Mouse (Mus musculus) stomach, embryonic 16.5 days (tissue): ENCODE measurements around the gene Zfp518b. TPM values are rescaled to one million over a fixed set of nuclear protein-coding genes. Genes with fewer than 3 reads are reported as not detected.

Source experiments
- ATAC-seq: fragments of 200-750 bp; cut with Nextera tagmentation; 2 replicates; pipeline ENCODE4 v1.8.0; 2017; ENCODE audit warnings: moderate number of reproducible peaks, moderate TSS enrichment; ENCODE audit not compliant: insufficient read depth, low FRiP score
- H3K27ac ChIP-seq: fragments of 300-500 bp; sonication (generic); 2 replicates; pipeline ENCODE4 v1.5.1; 2014; ENCODE audit warnings: low read length
- H3K27me3 ChIP-seq: fragments of 300-500 bp; sonication (generic); 2 replicates; pipeline ENCODE4 v1.6.1; 2014; ENCODE audit warnings: low read length, control low read depth, mixed read lengths; ENCODE audit not compliant: control insufficient read depth, insufficient read depth
- H3K36me3 ChIP-seq: fragments of 300-500 bp; sonication (generic); 2 replicates; pipeline ENCODE4 v1.6.1; 2014; ENCODE audit warnings: low read length; ENCODE audit not compliant: control insufficient read depth, insufficient read depth
- H3K4me1 ChIP-seq: fragments of 300-500 bp; sonication (generic); 2 replicates; pipeline ENCODE4 v1.6.1; 2014; ENCODE audit warnings: low read length, control low read depth, mixed read lengths; ENCODE audit not compliant: control insufficient read depth, insufficient read depth
- H3K4me2 ChIP-seq: fragments of 300-500 bp; sonication (generic); 2 replicates; pipeline ENCODE4 v1.6.1; 2014; ENCODE audit warnings: low read depth, low read length, mixed read lengths
- H3K4me3 ChIP-seq: fragments of 300-500 bp; sonication (generic); replicated peaks from 2 replicates; pipeline ENCODE4 v1.5.1; 2014; ENCODE audit warnings: mild to moderate bottlenecking, low read length
- H3K9ac ChIP-seq: fragments of 300-500 bp; sonication (generic); 2 replicates; pipeline ENCODE4 v1.6.1; 2014; ENCODE audit warnings: low read length
- H3K9me3 ChIP-seq: fragments of 300-500 bp; sonication (generic); replicated peaks from 2 replicates; pipeline ENCODE4 v1.6.1; 2016; ENCODE audit warnings: low read length, control low read depth; ENCODE audit not compliant: control insufficient read depth
- WGBS: fragments of 180-500 bp; shearing (Covaris S2); extraction: QIAGEN DNeasy Blood & Tissue Kit; methylation state at CpG from one replicate; pipeline ENCODE4 v1.1.7; 2014; 5-methylcytosine and 5-hydroxymethylcytosine counted together
- polyA plus RNA-seq: library from polyadenylated mRNA; unstranded; fragments of >200 nt; fragmentation: Nextera tagmentation; extraction: Ambion mirVana; gene quantifications from 2 replicates; pipeline ENCODE4 v1.2.1, GENCODE M21; 2015

The Zfp518b gene
- polyA plus RNA-seq = 11.2 and 12.4 TPM in 2 replicates

DNA sequence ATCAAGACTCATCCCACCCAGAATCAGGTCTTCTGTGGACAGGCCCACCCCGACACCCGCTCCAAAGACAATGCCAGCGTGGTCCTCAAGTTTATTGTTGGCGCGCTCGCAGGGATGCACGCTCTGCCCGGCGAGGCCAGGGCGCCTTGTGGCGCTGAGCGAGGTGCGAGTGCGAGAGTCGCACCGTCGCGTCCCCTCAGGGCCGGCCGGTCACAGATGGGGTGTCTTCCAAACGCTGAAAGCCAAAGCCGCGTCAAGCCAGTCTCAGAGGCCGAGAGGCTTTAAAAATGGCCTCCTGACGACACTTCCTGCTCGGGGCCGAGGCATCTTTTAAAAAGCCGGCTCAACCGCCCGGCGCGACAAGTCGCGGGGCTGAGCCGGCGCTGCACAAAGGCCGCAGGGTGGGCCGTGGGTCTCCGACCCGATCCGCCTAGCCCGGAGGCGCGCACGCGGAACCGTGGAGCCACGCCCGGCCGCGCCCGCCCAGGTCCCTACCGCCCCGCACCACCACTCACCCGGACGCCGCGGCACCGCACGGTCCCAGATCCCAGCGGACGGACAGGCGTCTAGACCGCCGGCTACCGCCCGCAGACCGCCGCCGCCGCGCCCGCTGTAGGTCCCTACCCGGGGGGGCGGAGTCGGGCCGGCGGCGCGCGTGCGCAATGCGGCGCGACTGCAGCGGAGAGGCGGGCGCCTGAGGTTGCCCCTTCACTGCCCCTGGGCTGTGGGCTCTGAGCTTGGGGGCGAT is at the start of gene Zfp518b:
TSS of gene Zfp518b (minus strand) at position 663 of the 748 bp plus-strand sequence.
- peak within 1 kb of the TSS; percentile 66 for H3K4me2 ChIP-seq
- peak within 1 kb of the TSS; percentile 88 for H3K9ac ChIP-seq
- no peaks in the 10 kb centered on the region; the same call in 1 of the 2 replicates for H3K4me1 ChIP-seq
- H3K9me3 ChIP-seq = no peaks in the 10 kb centered on the region
- WGBS = under 1% methylated on average over 87 of the region's 89 CpGs
- peak; percentile 93 for ATAC-seq
- peak within 1 kb of the TSS; percentile 76 for H3K4me3 ChIP-seq
- no peaks in the 10 kb centered on the region for H3K27me3 ChIP-seq
- H3K27ac ChIP-seq = peak within 1 kb of the TSS; percentile 78
- H3K36me3 ChIP-seq = peaks cover 28% of the 10 kb centered on the region

DNA sequence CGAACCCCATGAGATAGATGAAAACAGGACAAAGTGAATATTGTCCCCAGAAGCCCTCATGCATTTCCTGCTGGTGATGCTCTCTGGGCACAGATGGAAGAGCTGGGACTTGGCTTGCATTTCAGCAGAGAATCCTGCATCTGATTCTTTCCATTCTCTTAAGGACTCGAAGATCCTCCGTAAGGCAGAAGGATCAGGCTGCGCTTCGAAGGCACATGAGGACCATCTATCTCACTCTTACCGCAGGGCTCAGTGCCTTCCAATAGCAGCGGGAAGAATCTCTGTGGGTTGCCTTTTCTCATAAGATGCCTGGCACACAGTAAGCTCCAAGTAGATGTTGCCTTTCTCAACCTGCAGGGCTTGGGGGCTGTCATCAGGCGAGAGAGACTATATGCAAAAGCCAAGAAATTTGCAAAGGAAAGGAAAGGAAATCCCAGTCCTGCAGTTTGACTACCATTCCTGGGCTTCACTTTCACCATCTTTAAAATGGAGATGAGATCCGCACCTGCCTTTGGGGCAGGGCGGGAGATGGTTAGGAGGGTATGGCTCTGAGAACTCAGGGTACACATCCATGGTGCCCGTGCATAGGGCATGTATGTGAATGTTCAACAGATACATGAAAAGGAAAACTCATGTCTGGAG is 24.4 kb upstream of the Zfp518b start:
- no peak for ATAC-seq
- Histone ChIP-seq H3K4me3 (no peak overlapping the region), H3K4me1 (no peaks in the 10 kb centered on the region), H3K4me2 (no peak overlapping the region), H3K9ac (no peak overlapping the region), H3K27ac (no peak overlapping the region), H3K9me3 (no peaks in the 10 kb centered on the region), H3K36me3 (no peaks in the 10 kb centered on the region), H3K27me3 (no peaks in the 10 kb centered on the region)
- WGBS = 66% methylated on average over 11 of the region's 11 CpGs

DNA sequence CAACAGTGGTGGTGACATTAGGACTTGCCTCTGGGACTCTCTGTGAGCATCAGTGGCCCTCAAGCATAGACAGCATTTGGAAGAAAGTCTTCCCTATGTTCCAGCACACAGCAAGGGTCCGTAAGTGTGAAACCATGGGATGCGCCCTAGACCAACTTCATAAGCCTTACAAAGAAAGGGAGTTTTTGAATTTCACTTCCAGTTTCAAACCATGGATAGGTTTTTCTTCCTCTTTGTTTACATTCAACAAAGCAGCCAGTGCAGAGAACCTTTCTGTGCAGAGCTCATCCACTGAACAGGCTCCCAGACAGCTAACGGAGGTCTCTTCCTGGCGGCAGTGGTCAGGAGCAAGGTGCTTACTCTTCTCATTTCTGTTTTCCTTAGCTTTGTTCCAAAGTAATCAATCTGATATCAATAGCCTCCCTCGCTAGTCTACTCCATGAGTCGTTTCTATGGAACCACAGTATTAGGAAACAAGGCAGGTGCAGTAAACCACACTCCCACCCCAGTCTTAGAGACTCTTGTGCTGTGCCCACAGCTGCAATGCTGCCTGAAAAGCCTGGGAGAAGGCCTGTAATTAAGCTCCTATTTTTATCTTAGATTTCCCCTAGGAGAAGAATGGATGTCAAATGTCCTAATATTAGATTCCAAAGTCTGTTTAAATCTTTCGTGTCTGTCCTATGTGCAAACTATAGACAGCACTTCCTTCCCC is 22.9 kb upstream of the Zfp518b start:
- Histone ChIP-seq H3K27ac (no peak overlapping the region), H3K4me3 (no peak overlapping the region), H3K4me2 (no peak overlapping the region), H3K9me3 (no peaks in the 10 kb centered on the region), H3K9ac (no peak overlapping the region), H3K27me3 (no peaks in the 10 kb centered on the region), H3K4me1 (no peaks in the 10 kb centered on the region), H3K36me3 (no peaks in the 10 kb centered on the region)
- no peak for ATAC-seq
- WGBS = 62% methylated on average over 7 of the region's 7 CpGs

DNA sequence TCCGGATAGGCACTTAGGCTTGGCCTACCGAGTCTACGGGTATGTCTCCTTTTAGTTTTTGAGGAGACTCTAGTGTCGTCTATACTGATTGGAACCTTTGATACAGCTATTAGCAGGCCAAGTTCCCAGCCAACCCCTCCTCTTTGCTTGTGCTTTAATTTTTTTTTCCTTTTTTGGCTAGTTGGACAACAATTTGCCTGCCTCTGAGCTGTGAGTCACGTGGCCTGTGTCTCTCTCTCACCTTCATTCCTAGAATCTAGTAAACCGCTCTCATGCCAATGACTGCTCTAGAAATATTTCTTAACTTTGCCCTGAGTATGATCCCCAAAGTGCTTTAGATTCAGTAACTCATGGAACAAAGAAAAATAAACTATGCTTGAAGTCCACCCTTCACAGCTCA is 18.3 kb upstream of the Zfp518b start:
- Histone ChIP-seq H3K9me3 (no peaks in the 10 kb centered on the region), H3K27ac (no peak overlapping the region), H3K36me3 (no peaks in the 10 kb centered on the region), H3K4me3 (no peak overlapping the region), H3K9ac (no peak overlapping the region), H3K27me3 (no peaks in the 10 kb centered on the region), H3K4me1 (no peaks in the 10 kb centered on the region), H3K4me2 (no peak overlapping the region)
- 89% methylated on average over 6 of the region's 6 CpGs for WGBS
- ATAC-seq = no peak

DNA sequence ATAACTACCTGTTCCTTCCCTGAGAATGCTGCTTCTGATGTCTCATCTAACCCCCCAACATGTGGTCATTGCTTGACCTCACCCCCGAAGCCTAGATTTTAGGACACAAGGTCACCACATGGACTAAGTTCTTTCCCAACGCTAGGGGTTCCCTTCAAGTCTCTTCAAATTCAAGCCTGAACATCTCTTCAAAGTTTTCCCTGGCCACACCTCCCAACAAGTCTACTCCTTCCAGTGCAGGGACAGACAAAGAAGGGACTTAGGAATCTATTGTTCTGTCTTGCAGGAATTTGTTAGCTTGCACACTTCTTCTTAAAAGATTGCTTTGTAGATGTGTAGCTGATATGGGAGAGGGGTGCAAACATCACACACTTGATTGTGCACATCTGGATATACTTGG is 17.5 kb upstream of the Zfp518b start:
- Histone ChIP-seq H3K9me3 (no peaks in the 10 kb centered on the region), H3K27me3 (no peaks in the 10 kb centered on the region), H3K9ac (no peak overlapping the region), H3K4me3 (no peak overlapping the region), H3K27ac (no peak overlapping the region), H3K4me2 (no peak overlapping the region), H3K36me3 (no peaks in the 10 kb centered on the region), H3K4me1 (no peaks in the 10 kb centered on the region)
- 58% methylated on average over 2 of the region's 2 CpGs for WGBS
- ATAC-seq = no peak

DNA sequence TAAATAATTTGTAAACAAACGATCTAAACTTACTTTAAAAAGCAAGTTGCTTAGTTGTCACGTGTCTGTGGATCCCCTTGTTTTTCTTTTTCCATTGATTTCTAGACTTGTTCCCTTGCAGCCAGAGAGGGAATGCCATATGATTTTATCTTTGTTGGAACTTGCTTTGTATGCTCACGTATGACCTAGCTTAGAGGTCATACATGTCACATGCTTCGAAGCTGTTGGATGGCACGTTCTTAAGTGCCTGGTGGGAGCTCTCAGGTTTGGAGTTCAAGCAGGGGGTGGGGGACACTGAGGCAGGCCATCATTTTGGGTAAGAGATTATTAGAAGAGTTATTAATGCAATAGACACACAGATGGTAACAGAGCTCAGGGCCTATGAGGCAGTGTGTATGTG is 13.8 kb upstream of the Zfp518b start:
- Histone ChIP-seq H3K27me3 (no peaks in the 10 kb centered on the region), H3K4me2 (no peak overlapping the region), H3K4me1 (no peaks in the 10 kb centered on the region), H3K36me3 (no peaks in the 10 kb centered on the region), H3K27ac (no peak overlapping the region), H3K9ac (no peak overlapping the region), H3K9me3 (no peaks in the 10 kb centered on the region), H3K4me3 (no peak overlapping the region)
- 69% methylated on average over 5 of the region's 5 CpGs for WGBS
- ATAC-seq = no peak

DNA sequence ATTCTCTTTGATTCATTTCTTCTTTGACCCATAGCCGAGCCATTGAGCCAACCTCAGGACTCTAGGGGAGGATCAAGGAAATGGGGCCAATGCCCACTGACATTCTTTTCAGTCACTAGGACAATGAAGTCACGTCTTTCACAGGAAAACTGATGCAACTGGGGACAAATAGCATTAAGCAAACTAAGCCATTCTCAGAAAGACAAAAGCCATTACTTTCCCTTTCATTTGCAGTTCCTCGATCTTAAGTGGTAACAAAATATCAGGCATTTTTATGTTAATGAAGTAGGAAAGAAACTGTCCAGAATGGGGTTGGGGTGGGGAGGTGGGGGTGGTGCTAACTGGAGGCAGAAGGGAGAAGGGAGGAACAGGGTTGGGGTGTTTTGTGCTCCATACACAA is 13.4 kb upstream of the Zfp518b start:
- ATAC-seq = no peak
- H3K9ac ChIP-seq = no peak overlapping the region
- no peak overlapping the region for H3K27ac ChIP-seq
- H3K27me3 ChIP-seq = no peaks in the 10 kb centered on the region
- no peaks in the 10 kb centered on the region for H3K4me1 ChIP-seq
- H3K4me3 ChIP-seq = no peak overlapping the region
- no peaks in the 10 kb centered on the region for H3K36me3 ChIP-seq
- H3K9me3 ChIP-seq = no peaks in the 10 kb centered on the region
- WGBS = 55% methylated on average over 3 of the region's 3 CpGs
- H3K4me2 ChIP-seq = no peak overlapping the region

DNA sequence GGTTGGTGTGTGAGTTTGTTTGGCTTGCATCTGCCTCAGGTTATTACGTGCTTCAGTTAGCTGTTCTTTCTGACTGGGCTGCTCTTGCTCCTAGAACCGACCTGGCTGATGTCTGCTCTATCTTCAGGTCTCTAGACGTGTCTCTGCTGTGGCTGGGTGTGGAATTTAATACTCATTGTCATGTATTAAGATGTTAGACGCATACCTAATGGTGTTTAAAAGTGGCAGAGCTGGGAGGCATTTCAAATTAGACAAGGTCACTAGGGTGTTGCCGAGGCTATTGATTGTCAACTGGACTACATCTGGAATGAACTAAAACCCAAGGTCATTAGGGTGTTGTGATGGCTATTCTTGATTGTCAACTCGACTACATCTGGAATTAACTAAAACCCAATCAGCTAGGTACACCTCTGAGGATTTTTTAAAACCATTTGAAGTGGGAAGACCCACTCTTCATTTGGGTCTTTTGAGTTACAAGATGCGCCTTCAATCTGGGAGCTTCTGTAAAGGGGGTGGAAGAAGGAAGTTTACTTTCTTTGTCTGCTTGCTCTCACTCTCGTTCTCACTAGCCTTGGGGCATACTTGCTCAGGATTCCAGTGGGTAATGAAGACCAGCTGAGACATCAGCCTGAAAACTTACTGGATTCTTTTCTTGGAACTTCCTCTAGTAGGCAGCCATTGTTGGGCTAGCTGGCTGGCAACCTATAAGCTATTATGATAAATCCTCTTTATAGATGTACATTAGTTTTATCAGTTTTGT is 12.2 kb upstream of the Zfp518b start:
- Histone ChIP-seq H3K4me2 (no peak overlapping the region), H3K27ac (no peak overlapping the region), H3K9ac (no peak overlapping the region), H3K27me3 (no peaks in the 10 kb centered on the region), H3K36me3 (no peaks in the 10 kb centered on the region), H3K4me1 (no peaks in the 10 kb centered on the region), H3K9me3 (no peaks in the 10 kb centered on the region), H3K4me3 (no peak overlapping the region)
- no peak for ATAC-seq
- 71% methylated on average over 8 of the region's 8 CpGs for WGBS
